Mouse (Mus musculus): ENCODE results near the gene Ilf2. TPM values are rescaled to one million over a fixed set of nuclear protein-coding genes. Genes with fewer than 3 reads are reported as not detected.

The Ilf2 gene
- polyA plus RNA-seq, 1 experiment: 211 TPM

DNA sequence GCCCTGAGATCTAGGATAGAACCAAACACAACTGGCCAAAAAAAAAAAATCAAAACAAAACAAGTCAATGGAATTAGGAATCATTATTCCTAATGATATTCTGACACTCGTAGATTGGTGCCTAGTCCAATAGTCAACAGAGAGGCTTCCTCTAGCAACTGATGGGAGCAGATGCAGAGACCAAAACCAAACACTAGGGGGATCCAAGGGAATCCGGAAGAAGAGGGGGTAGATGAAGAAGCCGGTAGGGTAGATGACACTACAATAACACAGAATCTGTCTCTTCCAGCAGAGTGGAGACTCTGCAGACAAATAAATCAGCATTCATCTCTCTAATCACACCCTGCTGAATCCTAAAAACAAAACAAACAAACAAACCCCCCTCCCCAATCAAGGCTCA is 3.7 kb upstream of the Ilf2 start:
- H3K4me1 ChIP-seq (ENCODE audit: control insufficient read depth, insufficient read depth, low read length): no peaks in the 10 kb centered on the region
- no peak overlapping the region for H3K4me3 ChIP-seq (ENCODE audit: low read depth, low read length)
- no peaks in the 10 kb centered on the region for H3K9me3 ChIP-seq (replicated peaks; ENCODE audit: control insufficient read depth, insufficient read depth, low read length, poor library complexity, severe bottlenecking)
- H3K9ac ChIP-seq (ENCODE audit: low read depth, poor library complexity, severe bottlenecking): no peak overlapping the region
- no peak overlapping the region; the same call in 1 of the 2 replicates for H3K27ac ChIP-seq (ENCODE audit: insufficient read depth, low read length)
- no peak for TF ChIP-seq POLR2A (IDR thresholded peaks at IDR 0.05; ENCODE audit: insufficient read depth, low read length)
- TF ChIP-seq EP300 (IDR thresholded peaks at IDR 0.05; ENCODE audit: insufficient read depth, low read depth, low read length): no peak
- TF ChIP-seq CTCF (IDR thresholded peaks at IDR 0.05; ENCODE audit: low read depth, low read length): no peak
- H3K36me3 ChIP-seq (ENCODE audit: control insufficient read depth, insufficient read depth, low read length, poor library complexity, severe bottlenecking): peaks cover under 1% of the 10 kb centered on the region; the same call in 1 of the 2 replicates
- no peaks in the 10 kb centered on the region for H3K27me3 ChIP-seq (ENCODE audit: control insufficient read depth, insufficient read depth, low read length, poor library complexity, severe bottlenecking)

DNA sequence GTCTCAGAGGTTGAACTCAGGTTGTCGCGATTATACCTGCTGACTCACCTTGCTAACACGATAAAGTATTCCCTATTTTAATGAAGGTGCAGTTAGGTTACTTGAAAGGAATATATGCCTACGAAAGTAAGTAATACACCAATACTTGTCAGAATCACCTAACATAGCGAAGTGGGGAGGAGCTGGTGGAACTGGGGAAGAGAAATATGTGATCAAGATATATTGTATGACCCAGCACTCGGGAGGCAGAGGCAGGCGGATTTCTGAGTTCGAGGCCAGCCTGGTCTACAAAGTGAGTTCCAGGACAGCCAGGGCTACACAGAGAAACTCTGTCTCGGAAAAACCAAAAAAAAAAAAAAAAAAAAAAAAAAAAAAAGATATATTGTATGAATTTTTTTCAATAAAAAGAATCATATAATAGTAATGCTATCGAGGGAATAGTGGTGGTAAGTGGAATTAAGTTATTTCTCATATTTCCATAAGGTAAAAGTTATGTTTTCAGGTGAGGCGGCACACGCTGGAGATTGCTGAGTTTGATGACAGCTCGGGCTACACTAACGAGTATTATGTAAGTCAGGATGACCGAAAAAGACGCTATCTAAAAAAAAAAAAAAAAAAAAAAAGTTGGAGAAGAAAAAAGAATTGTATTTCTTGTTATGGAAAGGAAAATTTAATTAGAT is 635 bp upstream of the Ilf2 start:
- H3K9me3 ChIP-seq (replicated peaks; ENCODE audit: control insufficient read depth, insufficient read depth, low read length, poor library complexity, severe bottlenecking): no peaks in the 10 kb centered on the region
- peaks cover 28% of the 10 kb centered on the region for H3K36me3 ChIP-seq (ENCODE audit: control insufficient read depth, insufficient read depth, low read length, poor library complexity, severe bottlenecking)
- H3K4me3 ChIP-seq (ENCODE audit: low read depth, low read length): peak overlapping the region; percentile 52
- H3K4me1 ChIP-seq (ENCODE audit: control insufficient read depth, insufficient read depth, low read length): no peaks in the 10 kb centered on the region
- H3K27me3 ChIP-seq (ENCODE audit: control insufficient read depth, insufficient read depth, low read length, poor library complexity, severe bottlenecking): no peaks in the 10 kb centered on the region
- 0 out of 2 replicates have a peak overlapping the region, but pooled peaks have one; percentile 36 for H3K27ac ChIP-seq (ENCODE audit: insufficient read depth, low read length)
- H3K9ac ChIP-seq (ENCODE audit: low read depth, poor library complexity, severe bottlenecking): peak overlapping the region; percentile 68
- no peak for TF ChIP-seq CTCF (IDR thresholded peaks at IDR 0.05; ENCODE audit: low read depth, low read length)
- TF ChIP-seq EP300 (IDR thresholded peaks at IDR 0.05; ENCODE audit: insufficient read depth, low read depth, low read length): no peak
- no peak for TF ChIP-seq POLR2A (IDR thresholded peaks at IDR 0.05; ENCODE audit: insufficient read depth, low read length)

DNA sequence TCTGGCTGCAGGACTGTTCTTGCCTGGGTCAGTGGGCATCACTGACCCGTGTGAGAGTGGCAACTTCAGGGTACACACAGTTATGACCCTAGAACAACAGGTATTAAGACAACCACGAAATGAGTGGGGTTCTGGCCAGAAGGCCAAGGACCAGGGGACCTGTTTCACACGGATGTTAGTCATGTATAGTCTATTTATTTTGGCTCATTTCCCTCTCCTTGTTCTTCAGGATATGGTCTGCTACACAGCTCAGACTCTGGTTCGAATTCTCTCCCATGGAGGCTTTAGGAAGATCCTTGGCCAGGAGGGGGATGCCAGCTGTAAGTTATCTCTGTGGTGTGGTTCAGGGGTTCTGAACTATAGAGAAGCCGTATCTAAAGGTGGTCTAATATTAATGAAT is 11.1 kb downstream of the Ilf2 start:
- H3K27ac ChIP-seq (ENCODE audit: insufficient read depth, low read length): no peak overlapping the region
- H3K27me3 ChIP-seq (ENCODE audit: control insufficient read depth, insufficient read depth, low read length, poor library complexity, severe bottlenecking): no peaks in the 10 kb centered on the region
- no peak overlapping the region for H3K4me3 ChIP-seq (ENCODE audit: low read depth, low read length)
- H3K9ac ChIP-seq (ENCODE audit: low read depth, poor library complexity, severe bottlenecking): no peak overlapping the region
- no peaks in the 10 kb centered on the region for H3K4me1 ChIP-seq (ENCODE audit: control insufficient read depth, insufficient read depth, low read length)
- no peak for TF ChIP-seq EP300 (IDR thresholded peaks at IDR 0.05; ENCODE audit: insufficient read depth, low read depth, low read length)
- TF ChIP-seq CTCF (IDR thresholded peaks at IDR 0.05; ENCODE audit: low read depth, low read length): no peak
- no peak for TF ChIP-seq POLR2A (IDR thresholded peaks at IDR 0.05; ENCODE audit: insufficient read depth, low read length)
- peaks cover 66% of the 10 kb centered on the region for H3K36me3 ChIP-seq (ENCODE audit: control insufficient read depth, insufficient read depth, low read length, poor library complexity, severe bottlenecking)
- no peaks in the 10 kb centered on the region for H3K9me3 ChIP-seq (replicated peaks; ENCODE audit: control insufficient read depth, insufficient read depth, low read length, poor library complexity, severe bottlenecking)

DNA sequence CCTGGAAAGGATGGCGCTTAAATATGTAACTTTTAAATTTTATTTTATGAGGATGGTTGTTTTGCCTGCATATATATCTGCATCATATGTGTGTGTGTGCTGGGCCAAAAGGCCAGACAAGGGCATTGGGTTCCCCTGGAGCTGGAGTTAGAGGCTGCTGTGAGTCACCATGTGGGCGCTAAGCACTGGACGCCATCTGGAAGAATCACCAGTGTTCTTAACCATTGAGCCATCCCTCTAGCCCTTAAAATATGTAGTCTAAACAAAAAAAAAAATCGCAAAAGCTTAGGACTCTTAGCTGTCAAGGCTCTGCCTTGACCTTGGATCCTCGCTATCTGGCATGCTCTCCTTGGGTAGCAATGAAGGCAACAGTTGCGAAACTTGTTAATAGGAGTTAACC is 12.7 kb downstream of the Ilf2 start:
- H3K36me3 ChIP-seq (ENCODE audit: control insufficient read depth, insufficient read depth, low read length, poor library complexity, severe bottlenecking): peaks cover 51% of the 10 kb centered on the region

GRCm38 (mm10) chr3:90490696-90491256 is 14.8 kb downstream of the Ilf2 start, which contains the start of gene Snapin:
Snapin (minus strand) TSS chr3:90491033.
- H3K9ac ChIP-seq (ENCODE audit: low read depth, poor library complexity, severe bottlenecking): peak within 1 kb of the TSS; percentile 79
- peak within 1 kb of the TSS; percentile 26; the same call in 1 of the 2 replicates for H3K27ac ChIP-seq (ENCODE audit: insufficient read depth, low read length)
- H3K9me3 ChIP-seq (replicated peaks; ENCODE audit: control insufficient read depth, insufficient read depth, low read length, poor library complexity, severe bottlenecking): no peaks in the 10 kb centered on the region
- no peak for TF ChIP-seq POLR2A (IDR thresholded peaks at IDR 0.05; ENCODE audit: insufficient read depth, low read length)
- peak; percentile 67 for TF ChIP-seq CTCF (IDR thresholded peaks at IDR 0.05; ENCODE audit: low read depth, low read length)
- no peaks in the 10 kb centered on the region for H3K4me1 ChIP-seq (ENCODE audit: control insufficient read depth, insufficient read depth, low read length)
- peak within 1 kb of the TSS; percentile 94 for H3K4me3 ChIP-seq (ENCODE audit: low read depth, low read length)
- no peaks in the 10 kb centered on the region for H3K27me3 ChIP-seq (ENCODE audit: control insufficient read depth, insufficient read depth, low read length, poor library complexity, severe bottlenecking)
- peaks cover 30% of the 10 kb centered on the region for H3K36me3 ChIP-seq (ENCODE audit: control insufficient read depth, insufficient read depth, low read length, poor library complexity, severe bottlenecking)

More for the DNA sequence above, 12.7 kb downstream of the Ilf2 start:
- TF ChIP-seq POLR2A (IDR thresholded peaks at IDR 0.05; ENCODE audit: insufficient read depth, low read length) (no peak), CTCF (IDR thresholded peaks at IDR 0.05; ENCODE audit: low read depth, low read length) (no peak), EP300 (IDR thresholded peaks at IDR 0.05; ENCODE audit: insufficient read depth, low read depth, low read length) (no peak)
- no peaks in the 10 kb centered on the region for H3K27me3 ChIP-seq (ENCODE audit: control insufficient read depth, insufficient read depth, low read length, poor library complexity, severe bottlenecking)
- no peak overlapping the region for H3K9ac ChIP-seq (ENCODE audit: low read depth, poor library complexity, severe bottlenecking)
- H3K4me1 ChIP-seq (ENCODE audit: control insufficient read depth, insufficient read depth, low read length): no peaks in the 10 kb centered on the region
- 0 out of 2 replicates have a peak overlapping the region, but pooled peaks have one; percentile 22 for H3K27ac ChIP-seq (ENCODE audit: insufficient read depth, low read length)
- no peaks in the 10 kb centered on the region for H3K9me3 ChIP-seq (replicated peaks; ENCODE audit: control insufficient read depth, insufficient read depth, low read length, poor library complexity, severe bottlenecking)
- H3K4me3 ChIP-seq (ENCODE audit: low read depth, low read length): no peak overlapping the region

DNA sequence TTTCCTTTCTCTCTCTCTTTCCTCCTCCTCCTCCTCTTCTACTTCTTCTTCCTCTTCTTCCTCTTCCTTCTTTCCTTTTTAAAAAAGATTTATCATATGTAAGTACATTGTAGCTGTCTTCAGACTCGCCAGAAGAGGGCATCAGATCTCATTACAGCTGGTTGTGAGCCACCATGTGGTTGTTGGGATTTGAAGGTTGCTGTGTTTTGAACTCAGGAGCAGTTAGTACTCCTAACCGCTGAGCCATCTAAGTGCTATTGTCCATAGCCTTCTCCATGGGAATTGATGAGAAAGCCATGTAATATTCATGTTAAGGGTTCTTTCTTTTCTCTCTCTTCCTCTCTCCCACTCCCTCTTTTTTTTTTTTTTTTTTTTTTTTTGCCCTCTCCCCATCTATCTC is 15.4 kb downstream of the Ilf2 start:
- Histone ChIP-seq H3K27me3 (ENCODE audit: control insufficient read depth, insufficient read depth, low read length, poor library complexity, severe bottlenecking) (no peaks in the 10 kb centered on the region), H3K9ac (ENCODE audit: low read depth, poor library complexity, severe bottlenecking) (no peak overlapping the region), H3K4me1 (ENCODE audit: control insufficient read depth, insufficient read depth, low read length) (no peaks in the 10 kb centered on the region), H3K27ac (ENCODE audit: insufficient read depth, low read length) (no peak overlapping the region), H3K4me3 (ENCODE audit: low read depth, low read length) (no peak overlapping the region), H3K36me3 (ENCODE audit: control insufficient read depth, insufficient read depth, low read length, poor library complexity, severe bottlenecking) (peaks cover 25% of the 10 kb centered on the region), H3K9me3 (replicated peaks; ENCODE audit: control insufficient read depth, insufficient read depth, low read length, poor library complexity, severe bottlenecking) (no peaks in the 10 kb centered on the region)
- no peak for TF ChIP-seq POLR2A (IDR thresholded peaks at IDR 0.05; ENCODE audit: insufficient read depth, low read length)
- no peak for TF ChIP-seq CTCF (IDR thresholded peaks at IDR 0.05; ENCODE audit: low read depth, low read length)
- no peak for TF ChIP-seq EP300 (IDR thresholded peaks at IDR 0.05; ENCODE audit: insufficient read depth, low read depth, low read length)
